Mouse (Mus musculus): ENCODE results near the gene Esrrb.

- TF ChIP-seq ZC3H11A (IDR thresholded peaks at IDR 0.05; ENCODE audit: borderline replicate concordance, low read depth, low read length) = no peak
- TF ChIP-seq MAFK (IDR thresholded peaks at IDR 0.05; ENCODE audit: insufficient read depth, low read depth, low read length) = no peak
- no peak for TF ChIP-seq HCFC1 (IDR thresholded peaks at IDR 0.05; ENCODE audit: borderline replicate concordance, insufficient read depth, low read length)
Observed at GRCm38 (mm10) chr12:86558889-86559288, 198.0 kb downstream of the Esrrb start.

Data from ES-E14 (cell line).